Mouse (Mus musculus) forebrain, embryonic 11.5 days (tissue): ENCODE results near the gene Klhl10. TPM values are rescaled to one million over a fixed set of nuclear protein-coding genes. Genes with fewer than 3 reads are reported as not detected.

ENCODE experiments used
- microRNA-seq: library from miRNA; unstranded; fragments of <30 nt; microRNA quantifications from one replicate; pipeline ENCODE4, GENCODE M21; 2016; ENCODE audit not compliant: insufficient number of aligned reads
- polyA plus RNA-seq: library from polyadenylated mRNA; unstranded; fragments of >200 nt; fragmentation: Nextera tagmentation; extraction: Ambion mirVana; gene quantifications from 2 replicates; pipeline ENCODE4 v1.2.1, GENCODE M21; 2014

Gene Klhl10
- polyA plus RNA-seq, 1 experiment from 2014 or later = 0.41 TPM

Small RNAs within 50 kb of the gene (microRNA-seq; reads per million reads assigned to microRNA genes)
- gene Gm27374 = not detected
- not detected for gene Mir7116

Other genes with a start within 250 kb of the Klhl10 start
- gene Krt9, start 248.7 kb upstream of the Klhl10 start, polyA plus RNA-seq = not detected in 2 replicates
- gene Krt14, start 234.4 kb upstream of the Klhl10 start, polyA plus RNA-seq = 1.6 and 1.7 TPM in 2 replicates
- gene Krt16, start 193.0 kb upstream of the Klhl10 start, polyA plus RNA-seq = not detected in 2 replicates
- gene Krt17, start 180.9 kb upstream of the Klhl10 start, polyA plus RNA-seq = not detected in 2 replicates
- not detected in 2 replicates for gene Krt42, start 172.0 kb upstream of the Klhl10 start, polyA plus RNA-seq
- 1,675 and 1,791 TPM in 2 replicates for gene Eif1, start 122.0 kb upstream of the Klhl10 start, polyA plus RNA-seq
- 0.69 and 0.79 TPM in 2 replicates for gene Gast, start 107.5 kb upstream of the Klhl10 start, polyA plus RNA-seq
- gene Hap1, start 85.8 kb upstream of the Klhl10 start, polyA plus RNA-seq = 39.0 and 46.1 TPM in 2 replicates
- 33.3 and 35.5 TPM in 2 replicates for gene Jup, start 44.2 kb upstream of the Klhl10 start, polyA plus RNA-seq
- 17.8 and 18.9 TPM in 2 replicates for gene P3h4, start 27.1 kb upstream of the Klhl10 start, polyA plus RNA-seq
- gene Fkbp10, start 26.2 kb upstream of the Klhl10 start, polyA plus RNA-seq = 36.6 and 41.2 TPM in 2 replicates
- 104 and 115 TPM in 2 replicates for gene Nt5c3b, start 109 bp upstream of the Klhl10 start, polyA plus RNA-seq
- gene Klhl11, start 30.8 kb downstream of the Klhl10 start, polyA plus RNA-seq = 15.5 and 15.7 TPM in 2 replicates
- 294 TPM in 2 replicates for gene Acly, start 86.1 kb downstream of the Klhl10 start, polyA plus RNA-seq
- gene Ttc25, start 103.7 kb downstream of the Klhl10 start, polyA plus RNA-seq = 1.3 and 1.9 TPM in 2 replicates
- 18.3 and 20.3 TPM in 2 replicates for gene Cnp, start 133.0 kb downstream of the Klhl10 start, polyA plus RNA-seq
- 94.5 and 107 TPM in 2 replicates for gene Nkiras2, start 177.3 kb downstream of the Klhl10 start, polyA plus RNA-seq
- gene Dnajc7, start 178.3 kb downstream of the Klhl10 start, polyA plus RNA-seq = 95.9 and 105 TPM in 2 replicates